Mouse (Mus musculus) monocyte, adult 5-6 weeks (primary cell): ENCODE measurements around the gene Rtn1. TPM values are rescaled to one million over a fixed set of nuclear protein-coding genes. Genes with fewer than 3 reads are reported as not detected.

ENCODE experiments used
- ATAC-seq: fragments of 153-309, 156-312 bp; replicated peaks from 2 replicates; pipeline ENCODE4 v1.8.0; 2017; ENCODE audit warnings: mild to moderate bottlenecking; ENCODE audit not compliant: low TSS enrichment, insufficient number of reproducible peaks, severe bottlenecking, poor library complexity, low FRiP score
- total RNA-seq: library from RNA; stranded (forward); fragments of 200-1000, 200-491, 200-594 nt; gene quantifications from 3 replicates; pipeline ENCODE4 v1.2.3, GENCODE M21; 2017

The Rtn1 gene
- total RNA-seq, 1 experiment from 2014 or later: 3.9 TPM

- ATAC-seq: no peak
Observed at GRCm38 (mm10) chr12:72178322-72178721, 230.5 kb downstream of the Rtn1 start.

Other genes with a start within 250 kb of the Rtn1 start
- gene Ccdc175, start 224.0 kb downstream of the Rtn1 start, total RNA-seq: 0.19 TPM in 1 of 3 replicates, not detected in the others
- 0.29 to 0.49 TPM in 2 of 3 replicates, not detected in the other for gene Lrrc9, start 32.8 kb upstream of the Rtn1 start, total RNA-seq
- 1.6 to 4.9 TPM (median 2.3 TPM) in 3 replicates for gene Pcnx4, start 127.3 kb upstream of the Rtn1 start, total RNA-seq
- not detected in 3 replicates for gene Gm4756, start 240.6 kb upstream of the Rtn1 start, total RNA-seq